Mouse (Mus musculus): Measurements from ENCODE around the gene Kmt2c.

GRCm38 (mm10) chr5:25222752-25223702 is 275.6 kb downstream of the Kmt2c start, which contains the start of gene E130116L18Rik:
- TF ChIP-seq GATA1 (IDR thresholded peaks at IDR 0.05; ENCODE audit: low read length) (no peak), TAL1 (IDR thresholded peaks at IDR 0.05; ENCODE audit: low read length) (no peak)
